Mouse (Mus musculus): ENCODE results near the gene Nr2c2.

DNA sequence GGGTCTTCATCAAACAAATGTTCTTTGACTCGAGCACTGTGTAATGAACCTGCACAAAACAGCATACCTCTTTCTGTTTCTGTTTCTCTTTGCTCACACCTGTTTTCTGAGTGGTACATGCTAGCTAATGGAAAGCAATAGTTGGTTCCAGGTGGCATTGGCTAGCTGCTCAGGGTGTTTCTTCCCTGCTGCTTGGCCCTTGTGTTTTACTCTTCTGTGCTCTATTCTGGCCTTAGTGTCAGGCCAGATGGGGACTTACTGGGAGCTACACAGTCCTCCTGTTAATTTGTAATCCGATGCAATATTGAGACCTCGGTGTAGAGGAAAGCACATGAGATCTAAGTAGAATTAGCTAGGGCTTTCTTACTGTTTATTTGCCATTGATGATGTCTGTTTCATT is 67.6 kb downstream of the Nr2c2 start:
- no peak for TF ChIP-seq CTCF (IDR thresholded peaks at IDR 0.05; ENCODE audit: control insufficient read depth, insufficient read depth, low read length)
- TF ChIP-seq POLR2A (IDR thresholded peaks at IDR 0.05; ENCODE audit: borderline replicate concordance, control insufficient read depth, low read depth, low read length), result no peak

Measured in bone marrow, adult 2 months (tissue).